Mouse (Mus musculus) brain, embryonic 14.5 days (tissue): ENCODE data around the gene Gabrg3. TPM values are rescaled to one million over a fixed set of nuclear protein-coding genes. Genes with fewer than 3 reads are reported as not detected.

ENCODE experiments used
- DNase-seq: peaks from one replicate; pipeline ENCODE4 v3.0.0-alpha.2; 2011; ENCODE audit warnings: low read depth
- CTCF ChIP-seq: fragments of 200-500 bp; IDR thresholded peaks from 2 replicates; pipeline ENCODE4 v1.5.1; 2012; ENCODE audit warnings: inconsistent platforms, mild to moderate bottlenecking, moderate library complexity, borderline replicate concordance; ENCODE audit not compliant: insufficient read depth, insufficient read length; ENCODE audit errors: extremely low read depth
- POLR2A ChIP-seq: fragments of 200-500 bp; IDR thresholded peaks from 2 replicates; pipeline ENCODE4 v1.6.1; 2012; ENCODE audit warnings: mild to moderate bottlenecking, inconsistent platforms, borderline replicate concordance; ENCODE audit not compliant: poor library complexity, insufficient read depth, insufficient read length, severe bottlenecking; ENCODE audit errors: extremely low read depth
- polyA plus RNA-seq: library from polyadenylated mRNA; depleted of rRNA; stranded (reverse); fragments of >200 nt; gene quantifications from 2 replicates; pipeline ENCODE4 v1.2.3, GENCODE M21; 2012; rRNA removed

The Gabrg3 gene
- polyA plus RNA-seq = 2.2 and 3.3 TPM in 2 replicates

GRCm38 (mm10) chr7:57386517-57387340, at the start of gene Gabrg3:
Gene Gabrg3 (minus strand): TSS chr7:57387188.
- DNase-seq = peak; percentile 86
- TF ChIP-seq POLR2A (no peak), CTCF (no peak)

DNA sequence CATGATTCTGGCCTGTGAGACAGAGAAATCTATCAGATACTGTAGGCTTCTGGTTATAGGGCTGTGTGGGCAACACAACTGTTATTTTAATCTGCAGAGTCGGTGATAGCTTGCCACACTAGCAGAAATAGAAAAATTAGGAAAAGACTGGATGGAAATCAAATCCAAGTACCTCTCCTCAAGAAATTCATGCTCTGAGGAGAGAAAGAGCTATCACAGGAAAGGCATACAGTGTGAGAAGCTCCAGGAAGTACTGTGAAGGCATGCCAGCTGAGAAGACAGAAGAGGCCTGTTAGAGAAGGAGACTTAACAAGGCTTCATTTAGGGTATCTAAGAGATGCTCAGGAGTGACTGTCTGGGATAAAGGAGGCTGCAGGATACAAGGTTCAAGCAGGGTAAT, 35.7 kb upstream of the Gabrg3 start:
- TF ChIP-seq POLR2A (no peak), CTCF (no peak)
- DNase-seq = no peak

- no peak for DNase-seq
- TF ChIP-seq CTCF (no peak), POLR2A (no peak)
Observed at GRCm38 (mm10) chr7:57421044-57421443, 34.1 kb upstream of the Gabrg3 start.

DNA sequence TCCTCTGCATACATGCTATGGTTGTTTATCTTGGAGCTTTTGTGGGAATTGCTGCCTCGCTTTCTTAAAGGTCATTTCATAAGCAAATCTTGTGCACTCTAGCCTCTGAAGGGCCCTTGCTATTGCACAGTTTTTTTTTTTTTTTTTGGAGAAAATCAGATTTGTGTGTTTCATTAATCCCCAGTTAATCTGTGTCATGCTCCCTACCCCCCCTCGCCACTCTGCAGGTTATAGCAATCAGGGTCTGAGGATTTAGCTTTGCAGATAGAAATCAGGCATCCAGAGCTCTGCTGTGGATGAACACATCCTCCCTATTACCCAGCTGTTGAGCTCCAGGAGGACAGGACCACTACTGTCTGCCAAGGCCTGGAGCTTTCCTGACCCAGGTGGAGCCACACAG, 32.4 kb upstream of the Gabrg3 start, which contains the start of gene Gabrb3:
Gene Gabrb3 (plus strand): TSS at position 301 of the 400 bp plus-strand sequence.
- no peak for TF ChIP-seq POLR2A
- no peak for TF ChIP-seq CTCF
- no peak for DNase-seq

GRCm38 (mm10) chr7:57412896-57413295, 25.9 kb upstream of the Gabrg3 start:
- no peak for TF ChIP-seq POLR2A
- TF ChIP-seq CTCF = no peak
- DNase-seq = peak; percentile 7

GRCm38 (mm10) chr7:57411163-57411562, 24.2 kb upstream of the Gabrg3 start:
- TF ChIP-seq POLR2A (no peak), CTCF (no peak)

DNA sequence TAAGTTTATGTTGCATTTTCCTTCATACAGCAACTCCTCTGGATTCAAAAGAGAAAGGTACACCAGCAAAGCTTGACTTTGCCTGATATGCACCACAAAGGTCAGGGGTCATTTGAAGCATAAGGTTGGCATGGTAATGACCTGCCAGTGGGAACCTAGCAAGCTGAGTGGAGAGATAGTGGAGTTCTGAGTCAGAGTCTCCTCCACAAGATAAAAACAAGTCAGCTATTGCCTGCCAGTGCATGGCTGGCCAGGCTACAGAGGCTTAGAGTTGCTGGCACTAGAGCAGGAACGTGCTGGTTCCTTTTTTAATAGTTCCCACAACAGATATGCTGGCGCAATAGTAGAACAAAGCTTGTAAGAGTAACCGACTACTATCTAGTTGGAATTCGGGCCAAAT, 6.6 kb upstream of the Gabrg3 start:
- TF ChIP-seq CTCF (no peak), POLR2A (no peak)
- DNase-seq = no peak

More at GRCm38 (mm10) chr7:57411163-57411562, 24.2 kb upstream of the Gabrg3 start:
- DNase-seq = no peak

DNA sequence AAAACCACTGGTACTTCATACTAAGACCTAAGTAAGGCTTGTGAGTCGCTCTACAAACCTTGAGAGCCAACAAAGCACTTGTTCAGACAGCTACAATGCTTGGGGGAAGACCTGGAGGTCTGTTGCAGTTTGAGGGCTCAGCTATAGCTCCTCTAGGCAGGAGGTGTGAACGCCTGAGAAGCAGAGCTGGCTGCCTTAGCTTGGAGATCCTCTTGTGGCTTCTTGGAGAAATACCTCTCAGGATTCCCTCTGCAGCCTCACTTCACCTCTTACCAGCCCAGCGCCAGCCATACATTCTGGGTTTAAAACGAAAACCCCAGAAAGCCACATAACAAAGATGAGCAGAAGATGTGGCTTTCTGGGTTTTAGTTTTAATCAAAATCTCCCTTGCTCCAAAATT, 3.1 kb upstream of the Gabrg3 start:
- peak; percentile 29 for DNase-seq
- TF ChIP-seq POLR2A (no peak), CTCF (no peak)

GRCm38 (mm10) chr7:57387341-57387654, 310 bp upstream of the Gabrg3 start:
- TF ChIP-seq POLR2A = no peak
- TF ChIP-seq CTCF = peak; percentile 29; the same call in 1 of the 2 replicates
- no peak for DNase-seq

- no peak for TF ChIP-seq POLR2A
- peak; percentile 69; the same call in 1 of the 2 replicates for TF ChIP-seq CTCF
- peak; percentile 88 for DNase-seq
Observed at GRCm38 (mm10) chr7:57384112-57384511, 2.9 kb downstream of the Gabrg3 start.

DNA sequence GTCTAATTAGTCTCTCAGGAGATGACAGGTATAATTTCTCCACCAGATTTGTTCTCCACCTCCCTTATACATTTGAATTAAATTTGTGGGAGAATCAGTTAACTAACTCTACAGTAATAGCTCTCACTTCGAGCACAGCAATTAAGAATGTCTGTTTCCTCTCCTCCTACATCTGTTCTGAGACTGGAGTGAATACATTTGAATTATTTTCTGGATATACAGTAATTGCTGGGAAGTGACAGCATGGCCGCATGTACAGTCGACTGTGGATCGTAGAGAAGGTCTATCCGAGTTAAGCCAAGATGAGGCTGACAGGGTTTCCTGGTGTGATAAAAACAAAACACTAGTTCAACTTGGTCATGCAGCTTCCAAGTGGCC, 21.0 kb downstream of the Gabrg3 start:
- TF ChIP-seq CTCF (no peak), POLR2A (no peak)
- peak; percentile 50 for DNase-seq
